ENCODE assay signal across 9 mouse cellular contexts in the genomic region with DNA sequence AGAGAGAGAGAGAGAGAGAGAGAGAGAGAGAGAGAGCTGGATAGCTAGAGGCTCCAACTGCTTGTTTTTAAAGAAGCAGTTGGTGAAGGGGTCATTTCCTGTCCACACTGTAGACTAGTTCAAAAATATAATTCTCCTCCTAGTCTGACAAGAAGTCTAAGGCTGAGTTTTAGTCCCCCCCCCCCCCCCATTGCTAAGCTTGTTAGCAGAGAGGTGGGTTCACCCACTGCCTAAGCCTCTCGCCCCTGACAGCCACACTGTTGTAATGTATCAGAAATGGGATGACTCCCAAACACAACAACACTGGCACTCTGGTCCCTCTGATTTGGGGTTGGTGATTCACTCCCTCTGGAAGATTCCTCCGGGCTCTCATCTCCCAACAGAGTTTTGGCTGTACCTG. TPM values are rescaled to one million over a fixed set of nuclear protein-coding genes. Genes with fewer than 3 reads are reported as not detected.
A peak's percentile ranks its signal among the peaks of the same experiment; 100 is the strongest.
DNase-seq lines count a peak whose midpoint lies in the region; ATAC-seq and TF ChIP-seq lines count a peak whose summit lies in the region.
"Had no signal": no experiment of that assay in that cellular context is flagged by ENCODE, and none has a peak within 500 bp of the region (broad histone marks: within the 10 kb centered on the region; RNA-seq: fewer than 3 reads in every experiment).

No protein-coding gene starts in this region.

- TF ChIP-seq CTCF in hindbrain, postnatal 0 days (IDR thresholded peaks at IDR 0.05; ENCODE audit: low read depth), result no peak

- H3K4me3 ChIP-seq in heart, embryonic 13.5 days, result peak overlapping the region; percentile 55
- H3K4me3 ChIP-seq in embryonic facial prominence, embryonic 13.5 days, result peak overlapping the region; percentile 55
- H3K4me3 ChIP-seq in hindbrain, postnatal 0 days (ENCODE audit: low read length), result peak overlapping the region; percentile 46
- H3K4me3 ChIP-seq in neural tube, embryonic 11.5 days (ENCODE audit: low read depth, low read length), result peak overlapping the region; percentile 32

- no peak for ATAC-seq in heart, embryonic 13.5 days (ENCODE audit: extremely low read depth, insufficient number of reproducible peaks, low FRiP score, low TSS enrichment)
- 0 out of 2 replicates have a peak, but pooled peaks have one; percentile 44 for ATAC-seq in embryonic facial prominence, embryonic 13.5 days (ENCODE audit: insufficient number of reproducible peaks, insufficient read depth, low FRiP score, low TSS enrichment, low read depth)
- ATAC-seq in hindbrain, postnatal 0 days, result no peak; the same call in none of the 2 replicates
- 0 out of 2 replicates have a peak, but pooled peaks have one; percentile 42 for ATAC-seq in neural tube, embryonic 11.5 days (ENCODE audit: insufficient read depth, low FRiP score, low TSS enrichment)

- H3K27me3 ChIP-seq in heart, embryonic 13.5 days (replicated peaks), result no peaks in the 10 kb centered on the region
- H3K27me3 ChIP-seq in embryonic facial prominence, embryonic 13.5 days, result no peaks in the 10 kb centered on the region
- no peaks in the 10 kb centered on the region for H3K27me3 ChIP-seq in hindbrain, postnatal 0 days (ENCODE audit: insufficient read depth, low read length)
- H3K27me3 ChIP-seq in neural tube, embryonic 11.5 days (ENCODE audit: control insufficient read depth, insufficient read depth, low read length), result no peaks in the 10 kb centered on the region

- no peak overlapping the region for H3K27ac ChIP-seq in heart, embryonic 13.5 days (replicated peaks)
- H3K27ac ChIP-seq in embryonic facial prominence, embryonic 13.5 days, result 0 out of 2 replicates have a peak overlapping the region, but pooled peaks have one; percentile 23
- H3K27ac ChIP-seq in hindbrain, postnatal 0 days, result no peak overlapping the region
- H3K27ac ChIP-seq in neural tube, embryonic 11.5 days (ENCODE audit: low read depth, low read length), result no peak overlapping the region
- H3K27ac ChIP-seq: liver, embryonic 14.5 days had no signal

- no peaks in the 10 kb centered on the region for H3K36me3 ChIP-seq in heart, embryonic 13.5 days
- no peaks in the 10 kb centered on the region for H3K36me3 ChIP-seq in embryonic facial prominence, embryonic 13.5 days
- H3K36me3 ChIP-seq in hindbrain, postnatal 0 days (ENCODE audit: insufficient read depth, low read length), result no peaks in the 10 kb centered on the region
- H3K36me3 ChIP-seq in neural tube, embryonic 11.5 days (ENCODE audit: control insufficient read depth, insufficient read depth, low read length), result no peaks in the 10 kb centered on the region

- no peak overlapping the region; the same call in 1 of the 2 replicates for H3K9ac ChIP-seq in heart, embryonic 13.5 days
- no peak overlapping the region for H3K9ac ChIP-seq in embryonic facial prominence, embryonic 13.5 days
- H3K9ac ChIP-seq in hindbrain, postnatal 0 days (replicated peaks; ENCODE audit: low read length), result no peak overlapping the region; the same call in 1 of the 2 replicates
- no peak overlapping the region for H3K9ac ChIP-seq in neural tube, embryonic 11.5 days (ENCODE audit: low read length)
- H3K9ac ChIP-seq: liver, embryonic 14.5 days had no signal

- H3K4me2 ChIP-seq in heart, embryonic 13.5 days, result peak overlapping the region; percentile 81
- H3K4me2 ChIP-seq in embryonic facial prominence, embryonic 13.5 days, result peak overlapping the region; percentile 67
- H3K4me2 ChIP-seq in hindbrain, postnatal 0 days (ENCODE audit: low read depth, low read length), result peak overlapping the region; percentile 66
- H3K4me2 ChIP-seq in neural tube, embryonic 11.5 days (ENCODE audit: low read depth), result peak overlapping the region; percentile 50; the same call in 1 of the 2 replicates

- DNase-seq in heart, postnatal 25 days (ENCODE audit: low spot score), result no peak
- DNase-seq in hindbrain, postnatal 0 days (ENCODE audit: low spot score), result no peak
- peak; percentile 19 for DNase-seq in neural tube, embryonic 11.5 days (ENCODE audit: low spot score)
- no peak for DNase-seq in retina, postnatal 1 day
- no peak for DNase-seq in B cell, adult 2 months
- no peak for DNase-seq in spleen, postnatal 36 days (ENCODE audit: low spot score in 2 of 2)

- intact Hi-C loops in heart, postnatal 25 days (cut with DNase I), result loop anchor here (5.0 kb wide), 1 partner anchor 73 kb away; no protein-coding TSS in a partner anchor

- H3K4me1 ChIP-seq in heart, embryonic 13.5 days, result peaks cover 16% of the 10 kb centered on the region
- H3K4me1 ChIP-seq in embryonic facial prominence, embryonic 13.5 days, result peaks cover 32% of the 10 kb centered on the region
- H3K4me1 ChIP-seq in hindbrain, postnatal 0 days (ENCODE audit: insufficient read depth, low read length), result 0 out of 2 replicates have a peak, but pooled peaks cover 3% of the 10 kb centered on the region
- H3K4me1 ChIP-seq in neural tube, embryonic 11.5 days (ENCODE audit: control insufficient read depth, insufficient read depth, low read length), result peaks cover 5% of the 10 kb centered on the region; the same call in 1 of the 2 replicates

- 10% methylated on average over 2 of the region's 2 CpGs for WGBS in heart, embryonic 13.5 days
- WGBS in embryonic facial prominence, embryonic 13.5 days, result 2% methylated on average over 2 of the region's 2 CpGs
- 19% methylated on average over 2 of the region's 2 CpGs for WGBS in hindbrain, postnatal 0 days
- WGBS in neural tube, embryonic 11.5 days, result 19% methylated on average over 2 of the region's 2 CpGs

- H3K9me3 ChIP-seq in heart, embryonic 13.5 days, result no peaks in the 10 kb centered on the region
- no peaks in the 10 kb centered on the region for H3K9me3 ChIP-seq in embryonic facial prominence, embryonic 13.5 days
- no peaks in the 10 kb centered on the region for H3K9me3 ChIP-seq in hindbrain, postnatal 0 days (ENCODE audit: low read length)
- H3K9me3 ChIP-seq in neural tube, embryonic 11.5 days (ENCODE audit: control insufficient read depth, low read length), result no peaks in the 10 kb centered on the region

RNA-seq across cellular contexts. Expression of gene Ldb2, which starts 0.4 kb away (rescaled TPM):
- 14.5 and 15.6 TPM in 2 replicates for polyA plus RNA-seq in heart, embryonic 13.5 days (2015; fragmentation: Nextera tagmentation; extraction: Ambion mirVana)
- total RNA-seq in heart, postnatal 25 days (2021), result 10 to 100 TPM in 1 of 2 experiments, 1 to 10 TPM in 1; 6.4 to 10.7 TPM
- polyA plus RNA-seq in embryonic facial prominence, embryonic 13.5 days (2015; fragmentation: Nextera tagmentation; extraction: Ambion mirVana), result 53.5 and 61.3 TPM in 2 replicates
- 22.4 and 28.1 TPM in 2 replicates for total RNA-seq in hindbrain, postnatal 0 days (2014; rRNA removed)
- polyA plus RNA-seq in hindbrain, postnatal 0 days (2015; fragmentation: Nextera tagmentation; extraction: Ambion mirVana), result 27.3 and 35.1 TPM in 2 replicates
- 24.9 and 26.5 TPM in 2 replicates for polyA plus RNA-seq in neural tube, embryonic 11.5 days (2014; fragmentation: Nextera tagmentation; extraction: Ambion mirVana)

Comparison
In these comparisons a context has a peak if more than half of its experiments do, and no peak if none do; other contexts are left out.
1. ATAC-seq: peak in embryonic facial prominence, embryonic 13.5 days (single experiment) and neural tube, embryonic 11.5 days (single experiment); none in heart, embryonic 13.5 days (single experiment) and hindbrain, postnatal 0 days (single experiment).
2. Peak in every context shown above with its lines, with median percentiles within 50 percentile points of each other: H3K4me2 ChIP-seq and H3K4me3 ChIP-seq.